Mouse (Mus musculus): ENCODE measurements at regions not wholly inside any gene's neighbourhood (a gene's known extent, or its start where the extent isn't known, plus 50 kb on each side); places are given as distances from the start of the nearest gene placed in this dataset.
A peak's percentile ranks its signal among the peaks of the same experiment; 100 is the strongest.
"Not testable (repeated sequence)": the region's sequence is repeated elsewhere in the genome, so short reads cannot be mapped to it uniquely, and the experiment has no call there.

DNA sequence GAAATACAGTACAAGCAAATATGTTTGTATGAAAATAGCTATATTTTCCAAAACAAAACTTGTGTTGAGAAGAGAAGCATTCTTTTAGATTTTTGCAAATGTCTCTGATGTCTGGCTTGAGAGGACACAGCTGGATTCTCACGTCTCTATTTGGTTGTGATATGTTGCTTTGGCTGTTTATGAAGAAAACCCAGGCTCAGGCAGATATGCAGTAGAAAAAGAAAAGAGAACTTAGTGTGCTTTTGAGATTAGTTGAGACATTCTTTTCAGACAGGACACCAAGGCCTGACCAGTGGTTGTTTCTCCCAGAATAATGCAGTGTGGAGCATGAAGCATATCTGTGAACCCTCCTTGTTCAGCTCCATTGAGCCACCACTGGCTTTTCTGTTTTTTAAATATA lies 178.8 kb upstream of the Mamld1 start:
- no peak overlapping the region for H3K4me3 ChIP-seq (replicated peaks)
- ATAC-seq: no peak
- 46% methylated on average over 1 of the region's 1 CpGs for WGBS
- no peaks in the 10 kb centered on the region for H3K36me3 ChIP-seq
- H3K4me1 ChIP-seq (replicated peaks): no peaks in the 10 kb centered on the region
- H3K4me2 ChIP-seq (replicated peaks): no peak overlapping the region
- H3K27ac ChIP-seq: no peak overlapping the region
- no peaks in the 10 kb centered on the region for H3K27me3 ChIP-seq (replicated peaks)
- no peaks in the 10 kb centered on the region for H3K9me3 ChIP-seq
- H3K9ac ChIP-seq: no peak overlapping the region

DNA sequence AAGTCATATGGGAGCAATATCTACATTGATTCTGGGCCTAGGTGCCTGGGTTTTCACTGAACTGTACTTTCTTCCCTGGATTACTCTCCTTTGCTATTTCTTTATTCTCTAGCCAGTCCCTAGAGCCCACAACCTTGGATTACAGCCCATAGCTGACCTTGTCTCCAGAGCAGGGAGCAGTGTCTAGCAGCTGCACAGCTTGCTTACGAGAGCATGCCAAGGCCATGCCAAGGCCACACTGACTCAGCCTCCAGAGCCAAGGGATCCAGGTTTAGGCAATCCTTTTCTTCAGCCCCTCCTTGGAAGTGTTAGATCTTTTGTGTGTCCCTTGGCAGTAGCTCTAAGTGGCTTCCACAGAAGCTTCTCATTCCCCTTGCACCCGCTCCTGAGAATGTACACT lies 168.7 kb upstream of the Mamld1 start:
- Histone ChIP-seq H3K9me3 (no peaks in the 10 kb centered on the region), H3K4me3 (replicated peaks) (no peak overlapping the region), H3K27me3 (replicated peaks) (no peaks in the 10 kb centered on the region), H3K36me3 (no peaks in the 10 kb centered on the region), H3K4me1 (replicated peaks) (no peaks in the 10 kb centered on the region), H3K9ac (no peak overlapping the region), H3K4me2 (replicated peaks) (no peak overlapping the region), H3K27ac (no peak overlapping the region)
- no peak for ATAC-seq
- WGBS: 75% methylated on average over 2 of the region's 2 CpGs

DNA sequence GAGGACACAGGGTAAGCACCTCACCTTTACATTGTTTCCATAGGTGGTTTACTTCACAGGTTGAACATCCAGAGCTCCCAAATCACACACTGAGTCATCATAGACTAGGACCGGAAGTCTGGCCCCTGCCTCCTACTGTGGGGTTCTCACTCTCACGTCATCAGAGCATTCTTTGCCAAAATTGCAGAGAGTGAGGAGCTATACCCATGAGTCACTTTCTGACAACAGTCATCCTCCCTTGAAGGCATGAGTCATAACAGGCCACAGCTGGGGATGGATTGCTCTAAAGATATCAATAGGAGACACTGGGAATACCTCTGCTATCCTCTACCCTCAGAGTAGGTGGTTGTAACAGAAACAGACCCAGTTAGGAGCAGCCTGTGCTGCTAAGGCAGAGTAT lies 166.6 kb upstream of the Mamld1 start:
- Histone ChIP-seq H3K4me1 (replicated peaks) (no peaks in the 10 kb centered on the region), H3K4me3 (replicated peaks) (no peak overlapping the region), H3K9ac (no peak overlapping the region), H3K27ac (no peak overlapping the region), H3K9me3 (no peaks in the 10 kb centered on the region), H3K27me3 (replicated peaks) (no peaks in the 10 kb centered on the region), H3K4me2 (replicated peaks) (no peak overlapping the region), H3K36me3 (no peaks in the 10 kb centered on the region)
- no peak for ATAC-seq
- WGBS: 59% methylated on average over 2 of the region's 2 CpGs

DNA sequence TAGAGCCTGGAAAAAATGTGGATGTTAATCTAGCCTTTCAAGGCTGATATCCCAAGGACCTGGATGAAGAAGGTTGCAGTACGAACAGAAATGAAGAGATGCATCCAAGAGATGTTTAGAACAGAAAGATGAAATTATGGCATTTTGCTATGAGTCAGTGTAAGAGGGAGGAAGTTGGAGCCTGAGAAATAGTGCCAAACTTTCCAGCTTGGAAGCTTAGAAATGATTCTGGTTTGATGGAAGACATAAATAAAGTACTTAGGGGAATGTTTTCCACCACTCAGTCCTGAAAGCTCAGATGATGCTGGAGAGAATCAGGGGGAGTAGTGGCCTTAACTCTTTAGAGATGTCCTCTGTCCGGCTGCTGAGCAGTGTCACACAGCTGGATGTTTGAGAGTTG lies 155.5 kb upstream of the Mamld1 start:
- Histone ChIP-seq H3K4me2 (replicated peaks) (no peak overlapping the region), H3K9ac (no peak overlapping the region), H3K9me3 (no peaks in the 10 kb centered on the region), H3K36me3 (no peaks in the 10 kb centered on the region), H3K27ac (no peak overlapping the region), H3K4me3 (replicated peaks) (no peak overlapping the region), H3K4me1 (replicated peaks) (no peaks in the 10 kb centered on the region), H3K27me3 (replicated peaks) (no peaks in the 10 kb centered on the region)
- no peak for ATAC-seq
- WGBS: 53% methylated on average over 2 of the region's 2 CpGs

DNA sequence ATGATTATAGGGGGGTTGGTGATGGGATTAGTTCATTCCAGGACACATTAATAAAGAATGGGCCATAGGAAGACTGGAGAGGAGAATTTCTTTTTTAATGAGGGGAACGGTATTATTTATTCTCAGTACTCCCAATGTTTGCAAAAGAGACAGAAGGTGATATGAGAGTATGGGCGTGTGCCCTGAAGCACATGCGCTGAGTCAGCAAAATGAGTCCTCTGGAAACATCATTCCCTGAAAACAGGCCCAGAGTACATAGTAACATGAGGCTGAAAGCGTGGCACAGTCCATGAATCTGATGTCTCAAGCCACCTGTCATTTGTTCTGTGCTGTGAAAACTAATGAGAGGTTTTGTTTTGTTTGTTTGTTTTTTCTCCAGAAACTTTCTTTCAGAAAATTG lies 154.5 kb upstream of the Mamld1 start:
- Histone ChIP-seq H3K36me3 (no peaks in the 10 kb centered on the region), H3K9me3 (no peaks in the 10 kb centered on the region), H3K9ac (no peak overlapping the region), H3K27me3 (replicated peaks) (no peaks in the 10 kb centered on the region), H3K27ac (no peak overlapping the region), H3K4me3 (replicated peaks) (no peak overlapping the region), H3K4me1 (replicated peaks) (no peaks in the 10 kb centered on the region), H3K4me2 (replicated peaks) (no peak overlapping the region)
- WGBS: 68% methylated on average over 4 of the region's 4 CpGs
- no peak for ATAC-seq

DNA sequence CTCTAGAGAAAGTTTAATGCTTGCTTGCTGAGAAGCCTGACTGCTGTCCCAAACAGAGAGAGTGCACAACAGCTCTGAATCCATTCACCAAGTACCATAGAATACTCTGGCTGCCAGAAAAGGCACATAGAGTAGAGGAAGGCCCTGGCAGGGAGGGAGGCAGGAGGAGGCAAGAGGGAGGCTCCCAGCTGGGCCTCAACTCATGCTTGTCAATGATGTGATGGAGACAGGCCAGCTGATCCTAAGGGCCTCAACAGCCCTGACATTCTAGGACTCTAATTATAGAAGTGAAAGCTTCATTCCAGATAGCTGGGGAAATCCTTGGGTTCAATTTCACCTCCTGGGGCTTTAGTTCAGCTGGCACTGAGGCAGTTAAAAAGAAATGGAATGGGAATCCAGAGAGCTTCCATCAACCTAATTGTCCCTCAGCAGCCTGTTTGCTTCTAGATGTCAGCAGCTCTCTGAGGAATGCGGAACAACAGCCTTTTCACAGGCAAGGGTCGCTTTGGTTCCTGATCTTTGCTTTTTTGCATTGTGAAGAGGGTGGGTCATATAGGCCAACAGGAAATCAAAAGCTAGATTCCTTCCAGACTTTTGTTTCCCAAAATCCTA lies 152.8 kb upstream of the Mamld1 start:
- no peaks in the 10 kb centered on the region for H3K27me3 ChIP-seq (replicated peaks)
- no peak overlapping the region for H3K9ac ChIP-seq
- no peaks in the 10 kb centered on the region for H3K36me3 ChIP-seq
- WGBS: 47% methylated on average over 2 of the region's 2 CpGs
- H3K4me2 ChIP-seq (replicated peaks): no peak overlapping the region
- no peaks in the 10 kb centered on the region for H3K4me1 ChIP-seq (replicated peaks)
- ATAC-seq: no peak
- no peak overlapping the region for H3K27ac ChIP-seq
- no peak overlapping the region for H3K4me3 ChIP-seq (replicated peaks)
- no peaks in the 10 kb centered on the region for H3K9me3 ChIP-seq

DNA sequence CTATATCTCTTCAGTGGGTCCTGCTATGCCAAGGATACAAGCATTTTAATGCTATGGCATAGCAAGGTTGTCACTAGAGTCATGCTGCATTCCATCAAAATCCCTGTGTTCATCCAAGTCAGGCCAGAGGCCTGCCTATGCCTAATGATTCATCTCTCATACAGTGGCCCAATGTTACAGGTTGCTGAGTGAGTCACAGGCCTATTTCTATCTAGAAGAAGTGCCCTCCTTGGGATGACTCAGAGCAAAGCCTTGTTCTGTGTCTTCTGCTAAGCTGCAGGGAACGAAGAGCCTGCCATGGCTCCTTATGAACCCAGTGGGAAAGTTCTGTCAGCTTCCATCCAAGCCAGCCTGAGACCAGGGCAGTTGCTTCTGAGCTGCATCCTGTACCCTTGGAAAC lies 151.2 kb upstream of the Mamld1 start:
- not testable (repeated sequence) for H3K36me3 ChIP-seq; H3K9me3 ChIP-seq; H3K27me3 ChIP-seq (replicated peaks); H3K9ac ChIP-seq; ATAC-seq; H3K4me3 ChIP-seq (replicated peaks); H3K4me1 ChIP-seq (replicated peaks); H3K27ac ChIP-seq; H3K4me2 ChIP-seq (replicated peaks)
- WGBS: 72% methylated on average over 1 of the region's 1 CpGs

DNA sequence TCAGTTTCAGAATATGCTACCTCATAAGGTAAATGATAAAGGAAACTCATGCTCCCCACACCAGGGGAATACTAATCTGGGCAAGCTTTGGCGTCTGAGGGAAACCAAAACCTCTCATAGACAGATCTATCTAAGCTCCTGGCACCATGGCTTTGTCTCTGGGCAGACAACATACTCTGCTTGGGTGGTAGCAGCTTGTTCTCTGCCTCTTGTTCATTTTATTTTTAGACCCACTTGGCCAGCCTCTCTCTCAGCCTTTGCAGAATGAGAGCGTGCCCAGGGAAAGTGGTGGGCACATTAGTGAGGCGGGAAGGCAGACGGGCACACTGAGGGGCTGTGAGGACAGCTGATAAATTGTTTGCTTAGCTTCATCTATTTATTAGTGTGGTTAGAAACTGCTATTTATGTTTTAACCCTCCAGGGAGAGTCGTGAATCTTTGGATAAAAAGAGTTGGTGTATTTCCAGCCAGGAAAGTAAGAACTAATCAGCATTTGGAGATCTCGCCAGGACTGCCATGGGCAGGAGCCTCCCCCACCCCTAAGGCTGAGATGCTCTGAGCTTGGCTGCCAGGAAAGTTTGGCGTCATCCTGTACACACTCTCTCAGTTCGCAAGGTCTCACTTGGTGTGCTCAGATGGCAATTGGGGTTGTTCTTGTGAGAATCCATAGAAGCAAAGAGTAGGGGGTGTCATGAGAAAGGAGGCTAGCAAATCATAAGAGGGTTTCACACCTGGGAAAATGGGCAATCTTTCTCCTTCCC lies 150.2 kb upstream of the Mamld1 start:
- Histone ChIP-seq H3K9ac (no peak overlapping the region), H3K27me3 (replicated peaks) (no peaks in the 10 kb centered on the region), H3K4me3 (replicated peaks) (no peak overlapping the region), H3K4me1 (replicated peaks) (no peaks in the 10 kb centered on the region), H3K36me3 (no peaks in the 10 kb centered on the region), H3K27ac (no peak overlapping the region), H3K4me2 (replicated peaks) (no peak overlapping the region), H3K9me3 (no peaks in the 10 kb centered on the region)
- 70% methylated on average over 8 of the region's 8 CpGs for WGBS
- ATAC-seq: no peak

DNA sequence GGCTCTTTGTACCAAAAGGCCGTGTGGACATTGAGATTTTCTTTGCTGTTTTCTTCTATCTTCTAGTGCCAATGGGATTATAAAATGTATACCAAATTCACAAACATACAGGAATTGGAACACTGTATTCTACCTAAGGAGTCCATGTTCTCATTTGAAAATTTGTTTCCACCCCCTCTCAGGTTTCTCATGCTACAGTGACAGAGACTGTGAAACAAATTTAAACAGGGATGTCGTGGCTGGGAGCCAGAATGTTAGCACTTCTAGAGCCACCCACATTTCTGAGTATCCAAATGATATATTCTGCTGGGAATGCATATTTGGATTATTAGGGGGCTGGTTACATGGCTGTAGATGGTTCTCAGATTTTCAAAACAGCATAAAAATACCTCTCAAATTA lies 124.4 kb upstream of the Mamld1 start:
- H3K36me3 ChIP-seq: no peaks in the 10 kb centered on the region
- H3K4me3 ChIP-seq (replicated peaks): no peak overlapping the region
- no peak for ATAC-seq
- H3K9me3 ChIP-seq: no peaks in the 10 kb centered on the region
- no peak overlapping the region for H3K9ac ChIP-seq
- no peak overlapping the region for H3K27ac ChIP-seq
- H3K4me1 ChIP-seq (replicated peaks): no peaks in the 10 kb centered on the region
- 52% methylated on average over 2 of the region's 2 CpGs for WGBS
- H3K27me3 ChIP-seq (replicated peaks): no peaks in the 10 kb centered on the region
- no peak overlapping the region for H3K4me2 ChIP-seq (replicated peaks)

DNA sequence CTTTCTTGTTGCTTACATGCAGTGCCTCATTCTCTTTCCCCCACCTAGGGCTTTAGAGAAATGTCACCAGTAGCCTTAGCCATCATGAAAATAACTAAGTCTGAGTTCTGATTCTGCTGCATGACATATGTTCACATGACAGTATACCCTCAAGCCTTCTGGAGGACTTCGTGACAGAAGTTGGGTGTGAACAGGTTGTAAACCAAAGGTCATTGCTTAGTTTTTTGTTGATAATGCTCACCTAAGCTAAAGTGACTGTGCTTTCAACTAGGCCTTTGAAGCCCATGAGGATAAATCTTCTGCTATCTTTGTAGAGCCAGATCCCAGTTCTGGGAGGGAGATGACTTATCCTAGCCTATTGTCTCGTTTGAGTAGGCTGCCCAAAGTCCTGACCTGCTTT lies 118.1 kb upstream of the Mamld1 start:
- Histone ChIP-seq H3K27me3 (replicated peaks) (no peaks in the 10 kb centered on the region), H3K27ac (no peak overlapping the region), H3K9me3 (no peaks in the 10 kb centered on the region), H3K36me3 (no peaks in the 10 kb centered on the region), H3K9ac (no peak overlapping the region), H3K4me3 (replicated peaks) (no peak overlapping the region), H3K4me2 (replicated peaks) (no peak overlapping the region), H3K4me1 (replicated peaks) (no peaks in the 10 kb centered on the region)
- WGBS: 39% methylated on average over 2 of the region's 2 CpGs
- peak; percentile 85 for ATAC-seq

DNA sequence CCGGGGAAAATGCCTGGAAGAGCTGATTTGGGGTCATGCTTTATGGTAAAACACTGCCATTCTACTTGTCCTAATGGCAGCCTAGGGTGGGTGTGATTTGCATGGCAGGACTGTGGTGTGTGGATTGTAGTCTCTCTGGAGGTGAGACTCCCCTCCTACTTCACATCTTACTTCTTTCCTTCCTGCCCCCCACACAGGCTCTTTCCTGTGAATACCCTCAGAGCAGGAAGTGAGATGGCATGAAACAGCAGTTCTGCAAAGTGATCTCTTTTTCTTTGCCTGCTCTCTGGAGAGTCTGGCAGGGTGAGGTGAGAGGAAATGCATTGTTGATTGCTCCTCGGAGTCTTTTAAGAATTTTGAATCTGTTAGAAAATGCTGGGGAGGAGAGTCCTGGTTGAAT lies 104.7 kb upstream of the Mamld1 start:
- no peak for ATAC-seq
- H3K4me1 ChIP-seq (replicated peaks): no peaks in the 10 kb centered on the region
- no peaks in the 10 kb centered on the region for H3K27me3 ChIP-seq (replicated peaks)
- no peak overlapping the region for H3K27ac ChIP-seq
- H3K9me3 ChIP-seq: no peaks in the 10 kb centered on the region
- H3K4me2 ChIP-seq (replicated peaks): no peak overlapping the region
- H3K4me3 ChIP-seq (replicated peaks): no peak overlapping the region
- H3K9ac ChIP-seq: no peak overlapping the region
- 36% methylated on average over 2 of the region's 2 CpGs for WGBS
- no peaks in the 10 kb centered on the region for H3K36me3 ChIP-seq

DNA sequence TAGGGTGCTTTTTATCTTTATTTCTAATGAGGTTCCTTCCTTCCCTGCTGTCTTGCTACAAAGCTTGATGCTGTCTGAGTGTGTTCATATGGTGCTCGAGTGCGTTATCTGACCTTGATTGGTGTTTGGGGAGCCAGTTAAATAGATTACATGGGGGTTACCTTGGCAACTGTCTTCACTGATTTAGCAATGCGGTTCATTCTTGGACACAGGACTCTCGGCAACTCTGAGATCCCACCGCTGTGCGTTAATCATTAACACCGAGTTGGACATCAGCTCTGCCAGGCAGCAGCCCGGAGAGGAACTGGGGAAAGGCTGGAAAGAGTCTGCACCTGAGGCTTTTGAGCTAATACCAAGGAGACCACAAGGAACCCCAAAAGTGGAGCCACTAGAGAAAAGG lies 104.0 kb upstream of the Mamld1 start:
- Histone ChIP-seq H3K9ac (no peak overlapping the region), H3K4me2 (replicated peaks) (no peak overlapping the region), H3K27me3 (replicated peaks) (no peaks in the 10 kb centered on the region), H3K27ac (no peak overlapping the region), H3K36me3 (no peaks in the 10 kb centered on the region), H3K9me3 (no peaks in the 10 kb centered on the region), H3K4me3 (replicated peaks) (no peak overlapping the region), H3K4me1 (replicated peaks) (no peaks in the 10 kb centered on the region)
- WGBS: 37% methylated on average over 8 of the region's 8 CpGs
- ATAC-seq: peak; percentile 94

DNA sequence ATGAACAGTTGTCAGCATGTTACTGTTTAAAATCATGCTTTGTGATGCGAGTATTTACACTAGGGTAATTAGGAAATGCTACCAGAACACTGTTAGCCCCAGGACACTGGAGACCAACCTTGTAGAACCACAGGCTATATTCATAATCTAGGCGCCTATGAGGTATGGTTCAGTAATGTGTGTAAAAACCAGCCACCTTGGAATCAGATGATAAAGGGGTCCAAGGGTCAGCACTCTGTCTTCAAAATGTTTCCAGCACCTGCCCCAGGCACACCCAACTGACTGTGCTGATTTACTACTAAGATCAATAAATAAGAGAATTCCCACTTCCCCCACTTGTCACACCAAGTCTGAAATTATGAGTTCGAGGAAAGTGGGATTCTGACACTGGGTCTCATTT lies 100.8 kb upstream of the Mamld1 start:
- ATAC-seq: peak; percentile 65
- H3K4me1 ChIP-seq (replicated peaks): no peaks in the 10 kb centered on the region
- no peak overlapping the region for H3K4me2 ChIP-seq (replicated peaks)
- WGBS: 64% methylated on average over 3 of the region's 3 CpGs
- no peak overlapping the region for H3K27ac ChIP-seq
- H3K9ac ChIP-seq: no peak overlapping the region
- no peaks in the 10 kb centered on the region for H3K36me3 ChIP-seq
- H3K4me3 ChIP-seq (replicated peaks): no peak overlapping the region
- H3K27me3 ChIP-seq (replicated peaks): no peaks in the 10 kb centered on the region
- H3K9me3 ChIP-seq: no peaks in the 10 kb centered on the region
